Mouse (Mus musculus): ENCODE measurements at regions not wholly inside any gene's neighbourhood (a gene's known extent, or its start where the extent isn't known, plus 50 kb on each side); places are given as distances from the start of the nearest gene placed in this dataset.
"Not testable (repeated sequence)": the region's sequence is repeated elsewhere in the genome, so short reads cannot be mapped to it uniquely, and the experiment has no call there.

- not testable (repeated sequence) for H3K4me3 ChIP-seq; H3K4me1 ChIP-seq; DNase-seq (ENCODE audit: low spot score); H3K27ac ChIP-seq; H3K36me3 ChIP-seq; H3K27me3 ChIP-seq (ENCODE audit: insufficient read depth, poor library complexity, severe bottlenecking)
- WGBS: 76% methylated on average over 4 of the region's 4 CpGs
- peaks cover 15% of the 10 kb centered on the region for H3K9me3 ChIP-seq
These were observed 188.2 kb upstream of the Asap2 start for GRCm38 (mm10) chr12:20802027-20802426.

- 84% methylated on average over 5 of the region's 5 CpGs for WGBS
- H3K27ac ChIP-seq; H3K4me1 ChIP-seq; H3K27me3 ChIP-seq (ENCODE audit: insufficient read depth, poor library complexity, severe bottlenecking); DNase-seq (ENCODE audit: low spot score); H3K4me3 ChIP-seq; H3K36me3 ChIP-seq: not testable (repeated sequence)
- H3K9me3 ChIP-seq: peaks cover 15% of the 10 kb centered on the region
These were observed 184.8 kb upstream of the Asap2 start for GRCm38 (mm10) chr12:20805466-20805865.

DNA sequence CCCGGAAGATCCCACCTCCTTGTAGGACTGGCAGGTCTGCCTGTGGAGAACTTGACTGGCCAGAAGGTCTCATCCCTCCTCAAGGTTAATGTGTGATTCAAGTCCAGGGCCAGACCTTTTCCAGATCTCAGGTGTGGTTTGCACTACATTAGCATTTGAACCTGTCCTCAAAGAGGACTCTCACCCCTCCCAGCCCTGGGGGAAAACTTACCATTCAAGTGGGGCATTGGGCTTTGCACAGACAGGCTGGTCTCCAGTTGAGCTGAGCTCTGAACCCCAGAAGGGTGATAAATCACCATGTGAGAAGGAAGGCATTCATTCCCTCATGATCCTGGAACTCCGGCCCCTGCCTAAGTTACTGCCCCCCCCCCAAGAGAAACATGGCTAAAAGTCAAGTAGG lies 183.6 kb upstream of the Asap2 start:
- Histone ChIP-seq H3K4me3 (no peak overlapping the region), H3K36me3 (no peaks in the 10 kb centered on the region), H3K27me3 (ENCODE audit: insufficient read depth, poor library complexity, severe bottlenecking) (no peaks in the 10 kb centered on the region), H3K9me3 (peaks cover 18% of the 10 kb centered on the region), H3K4me1 (no peaks in the 10 kb centered on the region), H3K27ac (no peak overlapping the region)
- WGBS: 83% methylated on average over 2 of the region's 2 CpGs
- no peak for DNase-seq (ENCODE audit: low spot score)

- H3K27ac ChIP-seq; H3K36me3 ChIP-seq; H3K4me1 ChIP-seq; H3K4me3 ChIP-seq; DNase-seq (ENCODE audit: low spot score): not testable (repeated sequence)
- Histone ChIP-seq H3K27me3 (ENCODE audit: insufficient read depth, poor library complexity, severe bottlenecking) (peaks cover 14% of the 10 kb centered on the region), H3K9me3 (peaks cover 34% of the 10 kb centered on the region)
- WGBS: 80% methylated on average over 6 of the region's 6 CpGs
These were observed 176.4 kb upstream of the Asap2 start for GRCm38 (mm10) chr12:20813836-20814235.

GRCm38 (mm10) chr12:20815121-20815520 lies 175.1 kb upstream of the Asap2 start:
- 13% methylated on average over 40 of the region's 40 CpGs for WGBS
- DNase-seq (ENCODE audit: low spot score); H3K4me1 ChIP-seq; H3K36me3 ChIP-seq: not testable (repeated sequence)
- H3K27me3 ChIP-seq (ENCODE audit: insufficient read depth, poor library complexity, severe bottlenecking): peaks cover 14% of the 10 kb centered on the region
- H3K9me3 ChIP-seq: peaks cover 32% of the 10 kb centered on the region
- peak overlapping the region; percentile 26; the same call in 1 of the 2 replicates for H3K27ac ChIP-seq
- H3K4me3 ChIP-seq: peak overlapping the region; percentile 55

DNA sequence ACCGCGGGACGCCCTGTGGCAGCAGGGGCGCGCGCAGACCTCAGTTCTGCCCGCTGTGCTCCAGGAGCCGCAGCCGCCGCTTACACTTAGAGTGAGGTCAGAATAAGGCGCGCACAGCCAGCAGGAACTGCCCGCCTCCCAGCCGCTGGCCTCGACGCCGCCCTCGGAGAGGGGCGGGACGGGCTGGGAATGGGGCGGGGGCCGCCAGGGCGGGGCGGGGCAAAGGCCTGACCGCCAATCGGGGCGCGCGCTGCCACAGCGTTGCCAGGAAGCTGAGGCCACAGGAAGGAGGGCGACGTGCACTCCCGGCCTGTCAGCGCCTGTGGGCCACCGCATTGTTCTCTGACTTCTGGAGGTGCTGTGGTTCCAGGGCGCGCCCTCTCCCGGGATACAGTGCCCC lies 174.7 kb upstream of the Asap2 start:
- WGBS: 5% methylated on average over 35 of the region's 38 CpGs
- DNase-seq (ENCODE audit: low spot score): peak; percentile 82
- H3K27ac ChIP-seq: peak overlapping the region; percentile 26; the same call in 1 of the 2 replicates

DNA sequence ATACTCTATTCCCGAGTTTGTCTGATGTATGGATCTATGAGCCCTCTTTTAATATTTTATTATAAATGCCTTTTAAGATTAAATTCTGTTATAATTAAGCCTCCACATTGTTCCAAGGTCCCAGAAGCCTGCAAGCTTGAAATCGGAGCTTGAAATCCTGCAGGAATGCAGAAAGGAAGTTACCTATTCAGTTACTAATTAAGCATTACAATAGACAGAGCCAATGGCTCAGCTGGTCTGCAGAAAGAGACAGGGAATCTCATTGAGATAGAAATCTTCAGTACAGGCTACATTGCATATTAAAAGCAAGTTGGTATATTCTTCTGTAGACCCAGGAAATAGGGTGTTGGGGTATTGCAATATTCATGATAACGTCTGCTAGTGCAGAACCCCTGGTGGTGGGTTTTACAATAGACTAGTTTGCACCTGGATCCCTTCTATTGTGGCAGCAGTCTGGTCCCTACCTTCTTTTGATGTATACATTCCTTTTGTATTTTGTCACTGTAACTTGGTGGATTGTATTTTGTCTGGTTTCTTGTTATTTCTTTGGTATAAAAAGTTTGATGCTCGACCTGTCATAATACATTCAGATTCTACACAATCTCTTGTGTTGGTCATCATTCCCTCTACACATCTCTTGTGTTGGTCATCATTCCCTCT lies 146.5 kb upstream of the Asap2 start:
- H3K36me3 ChIP-seq; DNase-seq (ENCODE audit: low spot score); H3K27ac ChIP-seq; H3K4me1 ChIP-seq; H3K4me3 ChIP-seq; H3K27me3 ChIP-seq (ENCODE audit: insufficient read depth, poor library complexity, severe bottlenecking): not testable (repeated sequence)
- WGBS: 64% methylated on average over 4 of the region's 4 CpGs
- H3K9me3 ChIP-seq: peaks cover 23% of the 10 kb centered on the region; the same call in 1 of the 2 replicates

More for the DNA sequence above, 174.7 kb upstream of the Asap2 start:
- peaks cover 14% of the 10 kb centered on the region for H3K27me3 ChIP-seq (ENCODE audit: insufficient read depth, poor library complexity, severe bottlenecking)
- H3K4me3 ChIP-seq: peak overlapping the region; percentile 55
- H3K36me3 ChIP-seq: no peaks in the 10 kb centered on the region
- no peaks in the 10 kb centered on the region for H3K4me1 ChIP-seq
- H3K9me3 ChIP-seq: peaks cover 27% of the 10 kb centered on the region

DNA sequence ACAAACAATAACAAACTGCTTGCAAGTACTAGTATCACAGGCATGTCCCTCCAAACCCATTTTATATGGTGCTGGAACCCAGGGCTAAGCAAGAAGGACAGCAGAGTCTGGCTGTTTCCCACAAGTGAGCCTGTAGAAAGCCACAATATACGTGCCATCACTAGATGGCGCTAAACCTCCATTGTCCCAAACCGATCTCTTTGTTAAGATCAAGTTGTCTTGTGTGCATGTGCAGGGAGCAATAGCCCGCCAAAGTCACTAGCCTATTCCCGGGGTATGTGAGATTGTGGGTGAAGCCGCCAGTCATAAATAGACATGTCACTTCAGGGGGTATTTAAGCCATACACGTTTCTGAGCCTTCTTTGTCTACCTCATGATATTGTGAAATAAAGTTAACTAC lies 145.4 kb upstream of the Asap2 start:
- DNase-seq (ENCODE audit: low spot score); H3K4me3 ChIP-seq; H3K4me1 ChIP-seq; H3K27me3 ChIP-seq (ENCODE audit: insufficient read depth, poor library complexity, severe bottlenecking); H3K27ac ChIP-seq; H3K36me3 ChIP-seq: not testable (repeated sequence)
- H3K9me3 ChIP-seq: peaks cover 20% of the 10 kb centered on the region; the same call in 1 of the 2 replicates
- 41% methylated on average over 7 of the region's 7 CpGs for WGBS

DNA sequence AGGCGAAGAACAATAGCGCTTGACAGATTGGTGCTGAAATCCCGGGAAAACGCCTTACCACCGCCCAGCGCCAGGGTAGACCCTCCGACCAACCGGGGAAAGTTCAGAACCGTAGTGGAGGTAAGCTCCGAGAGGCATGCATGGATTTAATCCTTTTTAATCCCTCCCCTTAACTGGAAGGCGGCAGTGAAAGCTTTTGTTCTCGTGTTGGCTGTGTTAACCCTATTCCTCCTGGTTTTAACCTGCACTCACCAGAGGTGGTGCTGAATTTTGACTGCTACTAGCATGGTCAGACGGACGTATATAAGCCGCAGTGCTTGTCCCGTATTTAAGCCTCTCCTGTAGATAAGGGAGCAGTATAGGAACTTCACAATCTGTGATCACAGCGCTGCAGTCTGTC lies 145.0 kb upstream of the Asap2 start:
- H3K4me1 ChIP-seq: no peaks in the 10 kb centered on the region
- H3K27ac ChIP-seq: no peak overlapping the region
- no peak overlapping the region for H3K4me3 ChIP-seq
- H3K27me3 ChIP-seq (ENCODE audit: insufficient read depth, poor library complexity, severe bottlenecking): no peaks in the 10 kb centered on the region
- peaks cover 22% of the 10 kb centered on the region for H3K9me3 ChIP-seq
- no peak for DNase-seq (ENCODE audit: low spot score)
- 50% methylated on average over 17 of the region's 17 CpGs for WGBS
- no peaks in the 10 kb centered on the region for H3K36me3 ChIP-seq

GRCm38 (mm10) chr12:20884104-20884503 lies 106.2 kb upstream of the Asap2 start:
- 66% methylated on average over 6 of the region's 6 CpGs for whole genome bisulfite sequencing
- not testable (repeated sequence) for H3K36me3 ChIP-seq; H3K4me3 ChIP-seq; H3K27me3 ChIP-seq (ENCODE audit: insufficient read depth, poor library complexity, severe bottlenecking); H3K4me1 ChIP-seq; DNase-seq (ENCODE audit: low spot score); H3K27ac ChIP-seq
- peaks cover 20% of the 10 kb centered on the region for H3K9me3 ChIP-seq

- Histone ChIP-seq H3K4me3 (peak overlapping the region; percentile 81), H3K27ac (peak overlapping the region; percentile 95), H3K36me3 (peaks cover 24% of the 10 kb centered on the region)
- under 1% methylated on average over 80 of the region's 87 CpGs for WGBS
- H3K4me1 ChIP-seq; H3K9me3 ChIP-seq; H3K27me3 ChIP-seq (ENCODE audit: insufficient read depth, poor library complexity, severe bottlenecking): not testable (repeated sequence)
- DNase-seq (ENCODE audit: low spot score): peak; percentile 89
These were observed 69.4 kb upstream of the Asap2 start for GRCm38 (mm10) chr12:20920653-20921397.

- not testable (repeated sequence) for H3K27ac ChIP-seq
These were observed 68.7 kb upstream of the Asap2 start for GRCm38 (mm10) chr12:20921398-20922023.

GRCm38 (mm10) chr12:20928966-20929365 lies 61.3 kb upstream of the Asap2 start:
- not testable (repeated sequence) for H3K4me3 ChIP-seq; H3K9me3 ChIP-seq; H3K27ac ChIP-seq; H3K4me1 ChIP-seq; H3K27me3 ChIP-seq (ENCODE audit: insufficient read depth, poor library complexity, severe bottlenecking); H3K36me3 ChIP-seq; DNase-seq (ENCODE audit: low spot score)
- WGBS: 34% methylated on average over 3 of the region's 3 CpGs

More at GRCm38 (mm10) chr12:20921398-20922023, 68.7 kb upstream of the Asap2 start:
- Histone ChIP-seq H3K36me3 (peaks cover 17% of the 10 kb centered on the region), H3K4me3 (peak overlapping the region; percentile 81)
- 12% methylated on average over 15 of the region's 15 CpGs for WGBS
- H3K4me1 ChIP-seq; DNase-seq (ENCODE audit: low spot score); H3K9me3 ChIP-seq; H3K27me3 ChIP-seq (ENCODE audit: insufficient read depth, poor library complexity, severe bottlenecking): not testable (repeated sequence)
